Mouse (Mus musculus) cortical plate, adult 2 months (tissue): ENCODE results near the gene Ints11.

ENCODE experiments used
- CTCF ChIP-seq: fragments of 200-500 bp; IDR thresholded peaks from 2 replicates; pipeline ENCODE4 v1.5.1; 2011; ENCODE audit warnings: mild to moderate bottlenecking, control low read depth, low read length; ENCODE audit not compliant: insufficient read depth; ENCODE audit errors: extremely low read depth
- POLR2A ChIP-seq: fragments of 200-500 bp; IDR thresholded peaks from 2 replicates; pipeline ENCODE4 v1.6.1; 2011; ENCODE audit warnings: mild to moderate bottlenecking, low read length, control low read depth; ENCODE audit not compliant: insufficient read depth; ENCODE audit errors: extremely low read depth

DNA sequence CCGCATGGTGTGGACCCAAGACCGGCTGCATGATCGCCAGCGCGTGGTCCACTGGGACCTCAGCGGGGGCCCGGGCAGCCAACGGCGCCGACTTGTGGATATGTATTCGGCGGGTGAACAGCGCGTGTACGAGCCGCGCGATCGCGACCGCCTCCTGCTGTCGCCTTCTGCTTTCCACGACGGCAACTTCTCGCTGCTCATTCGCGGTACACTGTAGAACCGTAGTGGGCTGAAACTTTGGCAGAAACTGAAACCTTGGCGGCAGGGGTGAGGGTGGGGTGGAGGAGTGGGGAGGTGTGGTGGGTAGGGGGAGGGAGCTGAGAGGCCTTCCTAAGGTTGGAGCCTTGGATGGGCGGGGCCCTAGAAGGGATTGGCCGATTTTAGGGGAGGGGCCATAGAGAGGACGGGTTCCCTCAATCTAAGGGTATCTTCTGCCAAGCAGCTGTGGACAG lies 28.3 kb upstream of the Ints11 start:
- no peak for TF ChIP-seq CTCF
- TF ChIP-seq POLR2A, result no peak
